ENCODE assay signal across 19 mouse cellular contexts in genomic region chr3:23568806-23569205, GRCm38 (mm10).
"Had no signal": no experiment of that assay in that cellular context is flagged by ENCODE, and none has a peak within 500 bp of the region (broad histone marks: within the 10 kb centered on the region; RNA-seq: fewer than 3 reads in every experiment).

No protein-coding gene starts in this region.

- DNase-seq: lung, adult 18-20 months; lung, embryonic 14.5 days; lung, postnatal 10 days; lung, postnatal 4 days; midbrain, embryonic 14.5 days; retina, postnatal 1 day; right cerebral cortex, adult 18-20 months; right cerebral cortex, postnatal 25 days; right cerebral cortex, postnatal 4 days; spleen, adult 18-20 months; thymus, adult 18-20 months; thymus, postnatal 14 days; thymus, postnatal 36 days had no signal

- H3K4me3 ChIP-seq: midbrain, embryonic 10.5 days; midbrain, embryonic 12.5 days; myocyte; neural tube, embryonic 13.5 days; neural tube, embryonic 15.5 days had no signal

- ATAC-seq: midbrain, embryonic 16.5 days had no signal

- H3K36me3 ChIP-seq: midbrain, embryonic 10.5 days; midbrain, embryonic 12.5 days; neural tube, embryonic 13.5 days; neural tube, embryonic 15.5 days had no signal

- H3K9ac ChIP-seq: lung, embryonic 14.5 days; midbrain, embryonic 12.5 days; neural tube, embryonic 13.5 days; neural tube, embryonic 15.5 days had no signal

- H3K27me3 ChIP-seq: midbrain, embryonic 12.5 days; neural tube, embryonic 13.5 days; neural tube, embryonic 15.5 days had no signal

- H3K9me3 ChIP-seq: neural tube, embryonic 15.5 days had no signal

- H3K4me1 ChIP-seq: midbrain, embryonic 10.5 days; midbrain, embryonic 12.5 days; neural tube, embryonic 13.5 days; neural tube, embryonic 15.5 days had no signal

- H3K27ac ChIP-seq: midbrain, embryonic 10.5 days; midbrain, embryonic 12.5 days; neural tube, embryonic 13.5 days; neural tube, embryonic 15.5 days had no signal

- H3K4me2 ChIP-seq: lung, embryonic 14.5 days; midbrain, embryonic 12.5 days; neural tube, embryonic 13.5 days; neural tube, embryonic 15.5 days had no signal
